Mouse (Mus musculus): ENCODE data around the gene Tecpr2.

DNA sequence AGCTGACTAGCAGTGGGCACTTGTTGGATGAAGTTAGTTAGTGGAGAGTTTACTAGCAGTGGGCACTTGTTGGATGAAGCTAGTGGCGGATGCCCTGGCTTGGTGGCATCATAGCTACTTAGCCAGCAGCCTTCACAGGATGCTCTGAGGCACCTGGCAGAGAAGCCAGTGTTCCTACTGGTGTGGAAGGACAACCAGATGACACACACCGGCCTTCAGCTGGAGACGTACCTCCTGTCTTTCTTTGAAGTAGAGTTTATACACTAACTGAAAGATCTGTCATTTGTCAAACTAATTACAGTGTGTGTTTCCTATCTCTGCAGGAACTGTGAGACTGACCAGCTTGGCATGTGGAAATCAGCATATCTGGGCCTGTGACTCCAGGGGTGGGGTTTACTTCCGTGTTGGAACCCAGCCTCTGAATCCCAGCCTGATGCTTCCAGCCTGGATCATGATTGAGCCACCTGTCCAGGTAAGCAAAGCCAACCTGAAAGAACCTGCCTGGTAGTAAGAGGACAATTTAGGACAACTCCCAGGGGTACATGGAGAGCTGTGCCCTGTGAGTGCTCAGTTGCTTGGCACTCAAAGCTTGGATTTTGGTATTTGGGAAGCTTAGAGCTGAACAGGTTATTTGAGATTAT, 65.4 kb downstream of the Tecpr2 start:
- no peak for TF ChIP-seq CTCF (IDR thresholded peaks at IDR 0.05; ENCODE audit: insufficient read depth, low read length)
- TF ChIP-seq POLR2A (IDR thresholded peaks at IDR 0.05; ENCODE audit: borderline replicate concordance, extremely low read depth, low read depth, low read length), result no peak
